Mouse (Mus musculus): Measurements from ENCODE around the gene Iqcf5. TPM values are rescaled to one million over a fixed set of nuclear protein-coding genes. Genes with fewer than 3 reads are reported as not detected.

Iqcf5 gene
- polyA plus RNA-seq (2016; fragmentation: Nextera tagmentation; extraction: Ambion mirVana), result not detected in 2 replicates

GRCm38 (mm10) chr9:106514273-106514672, at the start of gene Iqcf5:
Iqcf5 (plus strand) TSS chr9:106514573.
- Histone ChIP-seq H3K27ac (no peak within 1 kb of the TSS), H3K9me3 (no peaks in the 10 kb centered on the region), H3K4me3 (no peak within 1 kb of the TSS), H3K27me3 (ENCODE audit: insufficient read depth, poor library complexity, severe bottlenecking) (no peaks in the 10 kb centered on the region), H3K4me1 (replicated peaks) (no peaks in the 10 kb centered on the region), H3K36me3 (no peaks in the 10 kb centered on the region)
- no peak for DNase-seq (ENCODE audit: low spot score)
- WGBS, result 92% methylated on average over 4 of the region's 4 CpGs

DNA sequence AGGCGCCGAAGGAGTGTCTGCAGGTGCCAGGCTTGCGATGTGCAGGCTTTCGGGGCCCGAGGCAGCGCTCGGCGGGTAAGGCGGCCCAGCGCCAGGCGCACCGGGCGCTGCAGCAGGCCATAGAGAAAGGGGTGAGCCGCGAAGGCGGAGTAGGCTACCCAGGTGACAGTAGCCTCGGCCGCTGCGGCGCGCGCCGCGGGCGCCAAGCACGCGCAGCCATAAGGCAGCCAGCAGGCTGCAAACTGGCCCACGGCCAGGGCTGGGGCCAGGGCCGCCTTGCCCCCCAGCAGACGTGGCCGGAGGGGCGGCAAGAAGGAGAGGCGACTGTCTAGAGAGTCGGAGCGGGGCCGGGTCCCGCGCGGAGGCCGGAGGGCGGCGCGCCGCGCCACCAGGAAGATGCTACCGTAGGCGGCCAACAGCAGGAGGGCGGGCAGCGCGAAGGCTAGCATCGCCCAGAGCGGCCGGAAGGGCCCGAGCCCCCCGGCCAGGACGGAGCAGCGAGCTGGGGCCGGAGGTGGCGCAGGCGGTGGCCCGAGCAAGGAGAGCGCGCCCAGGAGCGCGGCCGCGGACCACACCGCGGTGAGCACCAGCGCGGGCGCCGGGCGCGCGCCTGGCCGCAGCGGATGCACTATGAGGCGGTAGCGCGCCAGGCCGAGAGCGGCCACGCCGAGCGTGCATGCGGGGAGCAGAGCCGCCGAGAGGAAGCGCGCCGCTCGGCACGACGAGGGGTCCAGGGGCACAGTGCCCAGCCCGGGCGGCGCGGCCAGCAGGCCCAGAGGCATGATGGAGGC, 49.4 kb upstream of the Iqcf5 start:
- 1% methylated on average over 99 of the region's 99 CpGs for WGBS
- Histone ChIP-seq H3K27me3 (ENCODE audit: insufficient read depth, poor library complexity, severe bottlenecking) (peaks cover 40% of the 10 kb centered on the region), H3K4me1 (replicated peaks) (peaks cover 66% of the 10 kb centered on the region), H3K27ac (peak overlapping the region; percentile 87), H3K4me3 (peak overlapping the region; percentile 61), H3K36me3 (peaks cover 64% of the 10 kb centered on the region), H3K9me3 (no peaks in the 10 kb centered on the region)
- DNase-seq (ENCODE audit: low spot score), result peak; percentile 69

GRCm38 (mm10) chr9:106465571-106466200, 48.7 kb upstream of the Iqcf5 start, which contains the start of gene Gpr62:
Gpr62 (minus strand) TSS chr9:106465938.
- Histone ChIP-seq H3K27ac (peak within 1 kb of the TSS; percentile 87), H3K9me3 (no peaks in the 10 kb centered on the region), H3K36me3 (peaks cover 57% of the 10 kb centered on the region), H3K27me3 (ENCODE audit: insufficient read depth, poor library complexity, severe bottlenecking) (peaks cover 42% of the 10 kb centered on the region), H3K4me1 (replicated peaks) (peaks cover 60% of the 10 kb centered on the region), H3K4me3 (peak within 1 kb of the TSS; percentile 61)
- 31% methylated on average over 26 of the region's 26 CpGs for WGBS
- no peak for DNase-seq (ENCODE audit: low spot score)

DNA sequence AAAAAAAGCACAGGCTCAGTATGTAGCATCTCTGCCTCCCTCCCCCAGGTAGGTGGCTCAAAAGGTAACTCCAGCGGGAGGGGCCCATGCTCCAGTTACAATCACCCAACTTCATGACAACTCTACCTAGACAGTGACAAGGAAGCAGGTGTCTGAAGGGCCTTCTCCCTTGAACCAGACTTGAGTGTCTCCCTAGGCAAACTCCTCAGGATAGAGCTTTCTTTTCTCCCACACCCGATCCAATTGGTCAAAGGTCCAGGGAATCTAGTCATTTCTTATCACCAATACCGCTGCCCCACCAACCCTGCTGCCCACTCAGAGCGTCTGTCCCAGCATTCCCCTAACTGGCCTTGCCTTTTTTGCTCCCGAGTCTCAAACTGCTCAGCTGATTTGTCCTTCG, 47.7 kb upstream of the Iqcf5 start:
- Histone ChIP-seq H3K4me1 (replicated peaks) (peaks cover 58% of the 10 kb centered on the region), H3K27me3 (ENCODE audit: insufficient read depth, poor library complexity, severe bottlenecking) (peaks cover 49% of the 10 kb centered on the region), H3K9me3 (no peaks in the 10 kb centered on the region), H3K27ac (no peak overlapping the region), H3K4me3 (no peak overlapping the region), H3K36me3 (peaks cover 46% of the 10 kb centered on the region)
- no peak for DNase-seq (ENCODE audit: low spot score)
- 93% methylated on average over 6 of the region's 6 CpGs for WGBS

- Histone ChIP-seq H3K27me3 (ENCODE audit: insufficient read depth, poor library complexity, severe bottlenecking) (peaks cover 54% of the 10 kb centered on the region), H3K4me3 (no peak overlapping the region), H3K27ac (no peak overlapping the region), H3K36me3 (peaks cover 36% of the 10 kb centered on the region), H3K4me1 (replicated peaks) (peaks cover 60% of the 10 kb centered on the region), H3K9me3 (no peaks in the 10 kb centered on the region)
- no peak for DNase-seq (ENCODE audit: low spot score)
- WGBS, result 79% methylated on average over 7 of the region's 7 CpGs
These were observed 46.6 kb upstream of the Iqcf5 start for GRCm38 (mm10) chr9:106467746-106468145.

GRCm38 (mm10) chr9:106469317-106469716, 45.1 kb upstream of the Iqcf5 start:
- no peaks in the 10 kb centered on the region for H3K9me3 ChIP-seq
- H3K27me3 ChIP-seq (ENCODE audit: insufficient read depth, poor library complexity, severe bottlenecking), result peaks cover 39% of the 10 kb centered on the region
- WGBS, result 75% methylated on average over 6 of the region's 6 CpGs
- H3K36me3 ChIP-seq, result peaks cover 20% of the 10 kb centered on the region
- DNase-seq (ENCODE audit: low spot score), result no peak
- no peak overlapping the region for H3K4me3 ChIP-seq
- peaks cover 58% of the 10 kb centered on the region for H3K4me1 ChIP-seq (replicated peaks)
- no peak overlapping the region for H3K27ac ChIP-seq

- Histone ChIP-seq H3K4me1 (replicated peaks) (peaks cover 58% of the 10 kb centered on the region), H3K27me3 (ENCODE audit: insufficient read depth, poor library complexity, severe bottlenecking) (peaks cover 35% of the 10 kb centered on the region), H3K9me3 (no peaks in the 10 kb centered on the region), H3K27ac (no peak overlapping the region; the same call in 1 of the 2 replicates), H3K36me3 (peaks cover 16% of the 10 kb centered on the region), H3K4me3 (no peak overlapping the region)
- DNase-seq (ENCODE audit: low spot score), result no peak
- WGBS, result 73% methylated on average over 9 of the region's 9 CpGs
These were observed 44.6 kb upstream of the Iqcf5 start for GRCm38 (mm10) chr9:106469776-106470175.

DNA sequence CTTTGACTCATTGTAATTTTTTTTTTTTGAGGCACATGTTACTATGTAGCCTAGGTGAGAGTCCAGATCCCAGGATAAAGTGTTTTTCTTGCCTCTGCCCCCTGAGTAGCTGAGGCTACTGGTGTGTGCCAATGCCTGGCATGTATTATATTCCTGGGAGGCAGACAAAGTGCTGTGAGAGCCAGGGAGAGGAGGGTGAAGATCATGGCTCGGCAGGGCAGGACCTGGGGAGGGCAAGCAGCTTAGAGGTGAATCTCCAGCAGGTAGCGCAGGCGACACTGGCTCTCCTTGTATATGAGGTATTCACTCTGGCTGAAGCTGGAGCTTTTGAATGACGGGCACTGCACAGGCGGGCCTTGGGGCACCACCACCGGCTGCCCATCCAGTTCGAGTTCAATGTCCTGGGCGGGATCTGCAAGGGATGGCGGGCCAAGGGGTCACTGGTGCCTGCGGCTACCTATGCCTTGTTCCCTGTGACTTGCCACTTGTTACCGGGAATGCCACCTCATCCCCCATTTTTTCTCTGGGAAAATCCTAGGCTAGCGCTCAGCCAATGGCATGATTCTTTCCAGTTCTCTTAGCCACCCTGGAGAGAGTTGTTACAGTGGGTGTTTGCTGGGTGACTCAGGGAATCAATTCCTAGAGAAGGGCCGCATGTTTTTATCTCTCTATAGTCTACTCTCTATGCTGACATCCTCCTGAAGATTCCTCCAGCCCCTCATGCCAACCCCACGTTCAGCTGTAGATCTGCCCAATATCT, 43.2 kb upstream of the Iqcf5 start:
- H3K4me1 ChIP-seq (replicated peaks), result peaks cover 59% of the 10 kb centered on the region
- 57% methylated on average over 14 of the region's 14 CpGs for WGBS
- H3K4me3 ChIP-seq, result no peak overlapping the region
- H3K27ac ChIP-seq, result peak overlapping the region; percentile 50; the same call in 1 of the 2 replicates
- no peak for DNase-seq (ENCODE audit: low spot score)
- no peaks in the 10 kb centered on the region for H3K9me3 ChIP-seq
- peaks cover 21% of the 10 kb centered on the region for H3K27me3 ChIP-seq (ENCODE audit: insufficient read depth, poor library complexity, severe bottlenecking)
- peaks cover 2% of the 10 kb centered on the region for H3K36me3 ChIP-seq

- Histone ChIP-seq H3K36me3 (no peaks in the 10 kb centered on the region), H3K4me3 (peak overlapping the region; percentile 19; the same call in 1 of the 2 replicates), H3K9me3 (no peaks in the 10 kb centered on the region), H3K4me1 (replicated peaks) (peaks cover 66% of the 10 kb centered on the region), H3K27ac (peak overlapping the region; percentile 50; the same call in 1 of the 2 replicates), H3K27me3 (ENCODE audit: insufficient read depth, poor library complexity, severe bottlenecking) (peaks cover 20% of the 10 kb centered on the region)
- DNase-seq (ENCODE audit: low spot score), result peak; percentile 33
- 13% methylated on average over 5 of the region's 5 CpGs for WGBS
These were observed 42.5 kb upstream of the Iqcf5 start for GRCm38 (mm10) chr9:106471892-106472291.

- H3K4me1 ChIP-seq (replicated peaks), result peaks cover 70% of the 10 kb centered on the region
- peaks cover 20% of the 10 kb centered on the region for H3K27me3 ChIP-seq (ENCODE audit: insufficient read depth, poor library complexity, severe bottlenecking)
- no peak overlapping the region for H3K4me3 ChIP-seq
- H3K9me3 ChIP-seq, result no peaks in the 10 kb centered on the region
- H3K36me3 ChIP-seq, result no peaks in the 10 kb centered on the region
- WGBS, result 76% methylated on average over 4 of the region's 4 CpGs
- peak overlapping the region; percentile 35 for H3K27ac ChIP-seq
- no peak for DNase-seq (ENCODE audit: low spot score)
These were observed 42.1 kb upstream of the Iqcf5 start for GRCm38 (mm10) chr9:106472321-106472720.

DNA sequence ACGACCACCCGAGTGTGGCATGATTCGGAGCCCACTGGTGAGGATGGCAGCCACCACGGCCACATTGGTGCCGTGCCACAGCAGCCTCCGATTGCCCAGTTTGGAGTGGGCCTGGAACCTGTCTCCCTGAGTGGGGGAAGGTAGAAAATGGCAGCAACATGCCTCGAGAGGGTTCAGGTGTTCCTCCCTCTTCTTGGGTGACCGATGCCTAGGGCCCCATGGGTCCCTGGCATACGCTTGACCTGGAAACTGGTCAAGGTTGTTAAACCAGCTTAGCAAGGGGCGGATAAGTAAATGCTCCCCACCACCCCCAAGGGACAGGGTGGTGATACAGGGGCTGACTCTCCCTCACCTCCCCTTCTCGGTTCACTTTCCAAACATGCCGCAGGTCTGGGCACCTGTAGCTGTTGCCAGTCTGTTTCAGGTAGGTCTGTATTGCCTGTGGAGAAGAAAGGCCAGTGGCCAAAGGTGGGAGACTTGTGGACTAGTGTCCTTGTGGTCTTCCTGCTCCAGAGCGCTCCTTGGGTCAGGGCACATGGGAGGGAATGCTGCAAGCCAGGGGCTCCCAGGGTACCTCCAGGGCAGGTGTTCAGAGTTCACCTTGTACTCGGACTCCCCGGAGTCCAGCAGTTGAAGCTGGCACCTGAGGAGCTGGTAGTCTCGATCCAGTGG, 41.2 kb upstream of the Iqcf5 start:
- no peak overlapping the region for H3K4me3 ChIP-seq
- no peaks in the 10 kb centered on the region for H3K9me3 ChIP-seq
- peak overlapping the region; percentile 81; the same call in 1 of the 2 replicates for H3K27ac ChIP-seq
- no peaks in the 10 kb centered on the region for H3K36me3 ChIP-seq
- WGBS, result 91% methylated on average over 16 of the region's 16 CpGs
- peaks cover 20% of the 10 kb centered on the region for H3K27me3 ChIP-seq (ENCODE audit: insufficient read depth, poor library complexity, severe bottlenecking)
- H3K4me1 ChIP-seq (replicated peaks), result peaks cover 79% of the 10 kb centered on the region
- DNase-seq (ENCODE audit: low spot score), result no peak

DNA sequence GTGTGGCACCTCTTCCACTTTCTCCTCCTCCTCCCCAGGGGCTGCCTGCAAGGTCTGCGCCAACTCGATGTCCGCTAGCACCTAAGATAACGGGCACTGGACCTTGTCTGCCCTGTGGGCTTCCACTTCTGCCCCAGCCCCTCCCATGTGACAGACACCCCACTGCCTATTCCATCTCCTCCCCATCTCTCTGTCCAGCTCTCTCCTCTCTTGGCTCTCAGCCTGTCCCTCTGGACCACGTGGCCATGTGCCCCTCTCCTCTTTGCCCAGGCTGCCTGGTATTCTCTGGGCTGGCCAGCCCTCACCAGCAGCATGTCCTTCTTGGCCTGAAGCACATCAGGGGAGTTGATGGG, 40.6 kb upstream of the Iqcf5 start:
- H3K4me3 ChIP-seq, result no peak overlapping the region; the same call in 1 of the 2 replicates
- H3K4me1 ChIP-seq (replicated peaks), result peaks cover 84% of the 10 kb centered on the region
- no peaks in the 10 kb centered on the region for H3K9me3 ChIP-seq
- 85% methylated on average over 5 of the region's 5 CpGs for WGBS
- no peaks in the 10 kb centered on the region for H3K36me3 ChIP-seq
- DNase-seq (ENCODE audit: low spot score), result no peak
- peak overlapping the region; percentile 81 for H3K27ac ChIP-seq
- H3K27me3 ChIP-seq (ENCODE audit: insufficient read depth, poor library complexity, severe bottlenecking), result peaks cover 20% of the 10 kb centered on the region

Data from hindbrain, embryonic 10.5 days (tissue).